Mouse (Mus musculus): ENCODE measurements around the gene Kcnmb2.

DNA sequence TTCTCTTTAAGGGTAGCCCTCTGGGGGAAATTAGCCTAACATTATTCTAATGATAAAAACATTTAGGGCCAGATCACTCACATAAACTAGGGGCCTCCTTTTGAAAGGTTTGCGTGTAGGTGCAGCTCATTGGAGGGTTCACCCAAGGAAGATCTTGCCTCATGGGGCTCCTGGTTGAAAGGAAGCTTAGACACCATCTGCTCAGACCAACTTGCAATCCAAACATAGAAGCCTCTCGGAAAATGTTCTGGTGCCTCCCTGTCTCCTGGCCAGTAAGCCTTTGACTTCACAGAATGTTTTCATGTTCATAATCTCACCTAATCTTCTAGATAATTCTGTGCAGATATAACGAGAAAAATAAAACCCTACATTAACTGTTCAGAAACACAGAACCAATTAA lies 150.3 kb downstream of the Kcnmb2 start:
- no peak for TF ChIP-seq CTCF (IDR thresholded peaks at IDR 0.05; ENCODE audit: insufficient read depth, low read depth, low read length)
- no peak for TF ChIP-seq POLR2A (IDR thresholded peaks at IDR 0.05; ENCODE audit: insufficient read depth, low read depth, low read length)
